Mouse (Mus musculus): ENCODE data around the gene Pcbp4. TPM values are rescaled to one million over a fixed set of nuclear protein-coding genes. Genes with fewer than 3 reads are reported as not detected.

The Pcbp4 gene
- polyA plus RNA-seq, 1 experiment from 2014 or later, result 43.7 TPM

DNA sequence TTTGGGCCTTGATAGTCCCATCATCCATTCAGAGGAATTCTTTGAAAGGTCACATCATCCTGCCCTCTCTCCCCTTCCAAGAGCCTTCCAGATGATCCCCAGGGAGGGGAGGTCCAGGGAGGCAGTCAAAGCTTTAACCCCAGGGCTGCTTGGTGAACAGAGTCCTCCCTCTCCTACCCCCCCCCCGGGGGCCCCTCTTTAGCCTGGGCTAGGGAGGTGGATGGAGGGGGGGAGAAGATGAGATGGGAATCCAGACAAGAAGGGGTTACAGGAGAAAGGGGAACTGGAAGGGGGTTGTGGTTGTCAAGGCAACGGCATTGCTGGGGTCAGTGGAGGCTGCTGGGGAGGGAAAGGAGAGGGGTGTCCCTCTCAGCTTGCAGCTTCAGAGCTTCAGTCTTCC lies 32.5 kb upstream of the Pcbp4 start:
- Histone ChIP-seq H3K9ac (no peak overlapping the region), H3K27ac (no peak overlapping the region), H3K9me3 (no peaks in the 10 kb centered on the region), H3K27me3 (replicated peaks) (no peaks in the 10 kb centered on the region; the same call in 1 of the 2 replicates), H3K4me2 (replicated peaks) (no peak overlapping the region), H3K4me3 (replicated peaks) (no peak overlapping the region), H3K4me1 (replicated peaks) (peaks cover 17% of the 10 kb centered on the region), H3K36me3 (no peaks in the 10 kb centered on the region)
- no peak for ATAC-seq
- WGBS, result 3% methylated on average over 2 of the region's 2 CpGs

DNA sequence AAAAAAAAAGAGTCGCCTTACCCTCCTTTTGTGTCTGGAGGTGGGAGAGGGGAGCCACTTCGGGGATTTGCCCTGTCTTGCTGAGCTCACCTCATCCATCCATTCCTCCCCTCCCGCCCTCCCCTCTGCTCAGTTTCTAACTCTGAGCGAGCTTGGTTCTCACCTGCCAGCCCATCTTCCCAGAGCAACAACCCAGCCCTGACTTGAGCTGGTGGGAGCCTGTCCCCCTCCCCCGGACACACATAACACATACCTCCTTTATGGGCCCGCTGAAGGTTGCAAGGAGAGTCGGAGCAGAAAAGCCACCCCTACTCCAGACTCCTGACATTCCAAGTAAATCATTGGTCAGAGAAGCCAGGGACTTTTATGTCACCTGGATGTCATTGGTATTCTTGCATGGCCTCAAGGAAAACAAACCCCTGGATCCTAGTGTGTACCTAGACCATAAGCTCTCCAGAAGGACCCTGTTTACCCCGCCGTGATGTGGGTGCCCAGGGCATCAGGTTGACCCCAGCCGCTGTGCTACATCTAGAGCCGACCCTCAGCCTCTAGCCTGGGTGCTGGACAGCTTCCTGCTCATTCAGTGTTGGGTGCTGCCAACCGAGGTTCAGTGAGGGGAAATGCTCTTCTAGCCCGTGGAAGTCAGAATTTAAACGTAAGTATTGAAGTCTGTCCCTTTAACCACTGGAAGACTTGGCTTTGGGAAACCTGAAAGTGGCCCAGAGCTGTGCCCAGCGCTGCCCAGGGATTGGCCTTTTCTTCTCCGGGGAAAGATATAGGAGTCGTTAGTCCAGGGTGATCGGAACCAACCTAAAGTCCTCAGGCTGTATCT lies 31.8 kb upstream of the Pcbp4 start:
- no peaks in the 10 kb centered on the region for H3K9me3 ChIP-seq
- 13% methylated on average over 18 of the region's 18 CpGs for WGBS
- H3K4me3 ChIP-seq (replicated peaks), result no peak overlapping the region
- peak; percentile 29 for ATAC-seq
- no peaks in the 10 kb centered on the region; the same call in 1 of the 2 replicates for H3K27me3 ChIP-seq (replicated peaks)
- no peak overlapping the region for H3K27ac ChIP-seq
- no peak overlapping the region for H3K9ac ChIP-seq
- H3K36me3 ChIP-seq, result no peaks in the 10 kb centered on the region
- H3K4me2 ChIP-seq (replicated peaks), result peak overlapping the region; percentile 47
- H3K4me1 ChIP-seq (replicated peaks), result peaks cover 17% of the 10 kb centered on the region

DNA sequence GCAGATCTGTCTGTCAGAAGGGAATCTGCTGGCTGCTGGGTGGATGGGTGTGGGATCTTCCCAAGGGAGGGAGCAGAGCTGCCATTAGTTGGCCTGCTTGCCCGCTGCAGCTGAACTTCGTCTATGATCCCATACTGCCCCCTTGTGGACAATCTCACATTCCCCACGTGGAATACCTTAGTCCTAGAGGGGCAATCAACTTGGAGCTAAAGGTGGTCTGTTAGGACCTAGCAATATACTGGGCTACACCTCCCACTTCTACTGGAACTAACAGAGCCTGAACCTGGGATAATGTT lies 31.3 kb upstream of the Pcbp4 start:
- no peak overlapping the region for H3K4me3 ChIP-seq (replicated peaks)
- H3K4me1 ChIP-seq (replicated peaks), result peaks cover 17% of the 10 kb centered on the region
- no peaks in the 10 kb centered on the region; the same call in 1 of the 2 replicates for H3K27me3 ChIP-seq (replicated peaks)

DNA sequence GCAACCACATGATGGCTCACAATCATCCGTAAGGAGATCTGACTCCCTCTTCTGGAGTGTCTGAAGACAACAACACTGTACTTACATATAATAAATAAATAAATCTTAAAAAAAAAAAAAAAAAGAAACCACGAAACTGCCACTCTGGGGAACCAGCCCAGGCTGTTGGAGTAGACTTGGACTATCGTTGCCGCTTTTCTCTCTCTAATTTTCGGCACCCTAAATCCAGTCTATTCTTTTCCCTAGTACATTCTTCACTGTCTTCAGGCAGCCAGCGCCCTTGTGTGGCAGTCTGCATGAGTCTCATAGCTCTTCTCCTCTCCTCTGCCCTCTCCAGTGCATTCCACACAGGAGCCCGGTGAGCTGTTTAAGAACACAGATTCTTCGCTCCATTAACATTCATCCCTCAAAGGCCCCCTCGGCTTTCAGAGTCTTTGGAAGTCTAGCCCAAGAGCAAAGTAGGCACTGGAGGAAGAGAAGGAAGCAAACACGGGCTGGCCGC lies 24.3 kb upstream of the Pcbp4 start:
- WGBS, result 13% methylated on average over 11 of the region's 11 CpGs
- ATAC-seq, result peak; percentile 50
- peak overlapping the region; percentile 79 for H3K4me2 ChIP-seq (replicated peaks)
- no peaks in the 10 kb centered on the region for H3K9me3 ChIP-seq
- H3K36me3 ChIP-seq, result peaks cover 12% of the 10 kb centered on the region
- no peaks in the 10 kb centered on the region for H3K27me3 ChIP-seq (replicated peaks)
- peak overlapping the region; percentile 78 for H3K4me3 ChIP-seq (replicated peaks)
- peak overlapping the region; percentile 78 for H3K9ac ChIP-seq
- H3K27ac ChIP-seq, result peak overlapping the region; percentile 91
- peaks cover 19% of the 10 kb centered on the region for H3K4me1 ChIP-seq (replicated peaks)

More for the DNA sequence above, 31.3 kb upstream of the Pcbp4 start:
- Histone ChIP-seq H3K9me3 (no peaks in the 10 kb centered on the region), H3K4me2 (replicated peaks) (peak overlapping the region; percentile 47), H3K36me3 (no peaks in the 10 kb centered on the region), H3K27ac (no peak overlapping the region), H3K9ac (no peak overlapping the region)
- peak; percentile 88 for ATAC-seq
- WGBS, result 0% methylated on average over 3 of the region's 3 CpGs

DNA sequence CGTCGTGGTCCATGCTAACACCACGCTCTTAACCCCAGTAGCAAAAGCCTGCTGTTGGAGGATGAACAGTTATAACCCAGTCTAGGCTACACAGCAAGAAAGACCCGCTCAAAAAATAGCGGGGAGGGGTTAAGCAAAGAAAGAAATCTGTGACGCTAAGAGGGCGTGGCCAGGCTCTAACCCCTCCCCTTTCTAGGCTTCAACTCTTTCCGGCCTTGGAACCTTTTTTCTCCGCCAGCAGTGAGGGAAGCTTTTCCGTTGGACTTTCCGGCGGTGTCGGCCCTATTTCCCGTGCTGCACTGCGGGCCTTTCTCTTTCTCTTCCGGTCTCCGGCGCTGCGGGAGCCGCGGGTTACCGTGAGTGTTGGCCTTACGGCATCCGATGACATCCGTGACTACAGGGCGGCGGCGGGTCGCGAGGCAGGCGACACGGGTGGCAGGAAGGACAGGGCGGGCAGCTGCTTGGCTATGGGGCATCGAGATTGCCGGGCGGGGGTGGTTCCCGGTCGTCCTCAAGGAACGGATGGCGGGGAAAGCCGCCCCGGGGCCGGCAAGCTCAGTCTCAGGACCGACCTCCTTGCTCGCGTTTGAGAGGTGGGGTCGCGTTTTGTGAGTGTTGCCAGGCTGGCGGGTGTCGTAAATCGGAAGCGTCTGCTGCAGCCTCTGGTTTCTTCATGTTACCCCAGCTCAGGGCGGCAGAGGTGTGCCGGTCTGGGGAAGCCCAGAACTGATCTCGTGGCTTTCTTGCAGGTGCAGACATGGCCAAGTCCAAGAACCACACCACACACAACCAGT lies 23.7 kb upstream of the Pcbp4 start, which contains the start of gene Rpl29:
Gene Rpl29, plus strand, starts transcription at position 234 of the 794 bp plus-strand sequence.
- Histone ChIP-seq H3K27me3 (replicated peaks) (no peaks in the 10 kb centered on the region), H3K9ac (peak within 1 kb of the TSS; percentile 78), H3K4me1 (replicated peaks) (peaks cover 19% of the 10 kb centered on the region), H3K27ac (peak within 1 kb of the TSS; percentile 93), H3K9me3 (no peaks in the 10 kb centered on the region), H3K4me3 (replicated peaks) (peak within 1 kb of the TSS; percentile 78), H3K4me2 (replicated peaks) (peak within 1 kb of the TSS; percentile 79), H3K36me3 (peaks cover 12% of the 10 kb centered on the region)
- peak; percentile 92 for ATAC-seq
- under 1% methylated on average over 55 of the region's 55 CpGs for WGBS

DNA sequence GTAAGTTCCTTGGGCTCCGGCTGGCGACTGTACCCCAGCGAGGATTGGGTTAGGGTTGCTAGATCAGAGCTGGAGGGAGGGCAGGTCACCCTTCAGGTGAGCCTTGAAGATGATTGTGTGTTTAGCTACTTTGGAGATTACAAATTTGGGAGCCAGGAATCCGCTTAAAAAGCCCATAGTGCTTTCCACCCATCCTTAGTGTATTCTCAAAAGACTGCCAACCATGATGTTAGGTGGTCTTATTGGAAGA lies 23.2 kb upstream of the Pcbp4 start:
- ATAC-seq, result no peak
- H3K4me3 ChIP-seq (replicated peaks), result peak overlapping the region; percentile 78
- peak overlapping the region; percentile 78 for H3K9ac ChIP-seq
- H3K4me2 ChIP-seq (replicated peaks), result peak overlapping the region; percentile 79
- H3K9me3 ChIP-seq, result no peaks in the 10 kb centered on the region
- H3K27me3 ChIP-seq (replicated peaks), result no peaks in the 10 kb centered on the region
- under 1% methylated on average over 4 of the region's 4 CpGs for WGBS
- peaks cover 19% of the 10 kb centered on the region for H3K4me1 ChIP-seq (replicated peaks)
- H3K27ac ChIP-seq, result peak overlapping the region; percentile 93
- H3K36me3 ChIP-seq, result peaks cover 12% of the 10 kb centered on the region

DNA sequence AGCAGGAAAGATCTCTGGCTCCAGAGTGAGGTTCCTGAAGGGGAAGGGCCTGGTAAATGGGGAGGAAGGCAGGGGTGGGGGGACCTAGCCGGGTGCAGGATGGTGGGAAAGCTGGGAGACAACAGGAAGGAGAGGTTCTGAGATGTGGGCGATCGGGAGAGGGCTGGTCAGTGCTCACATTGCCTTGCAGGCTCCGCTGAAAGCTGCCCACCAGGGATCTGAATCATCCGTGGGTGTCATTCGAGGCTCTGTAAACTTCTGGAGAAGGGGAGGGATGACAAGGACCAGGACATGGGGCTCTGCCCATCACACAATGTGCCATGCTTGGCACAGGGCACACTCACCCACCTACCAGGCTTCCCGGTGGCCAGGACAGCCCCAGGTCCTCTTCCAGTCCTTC lies 19.7 kb upstream of the Pcbp4 start:
- H3K9ac ChIP-seq, result no peak overlapping the region
- H3K4me1 ChIP-seq (replicated peaks), result peaks cover 40% of the 10 kb centered on the region
- 62% methylated on average over 7 of the region's 7 CpGs for WGBS
- no peak for ATAC-seq
- H3K4me2 ChIP-seq (replicated peaks), result no peak overlapping the region
- H3K4me3 ChIP-seq (replicated peaks), result no peak overlapping the region
- no peaks in the 10 kb centered on the region for H3K27me3 ChIP-seq (replicated peaks)
- H3K36me3 ChIP-seq, result peaks cover 12% of the 10 kb centered on the region
- H3K9me3 ChIP-seq, result no peaks in the 10 kb centered on the region
- 0 out of 2 replicates have a peak overlapping the region, but pooled peaks have one; percentile 9 for H3K27ac ChIP-seq

DNA sequence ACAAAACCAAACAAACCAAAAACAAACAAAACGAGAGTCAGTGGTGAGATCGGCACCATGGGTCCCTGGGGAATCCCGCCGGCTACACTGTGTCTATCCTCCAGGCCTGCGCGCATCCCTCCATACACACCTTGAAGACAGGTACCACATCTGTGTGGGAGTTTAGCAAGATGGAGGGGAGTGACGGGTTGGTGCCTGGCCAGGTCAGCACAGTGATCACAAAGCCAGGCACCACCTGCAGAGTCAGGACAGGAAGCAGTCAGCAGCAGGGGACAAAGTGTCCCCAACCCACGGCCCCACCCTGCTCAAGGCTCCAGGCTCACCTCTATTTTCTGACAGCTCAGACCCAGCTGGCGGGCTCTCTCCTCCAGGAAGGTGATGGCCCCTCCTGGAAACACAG lies 16.5 kb upstream of the Pcbp4 start:
- no peaks in the 10 kb centered on the region for H3K9me3 ChIP-seq
- no peaks in the 10 kb centered on the region for H3K27me3 ChIP-seq (replicated peaks)
- no peak overlapping the region for H3K27ac ChIP-seq
- 76% methylated on average over 9 of the region's 9 CpGs for WGBS
- H3K36me3 ChIP-seq, result peaks cover 10% of the 10 kb centered on the region
- H3K9ac ChIP-seq, result 0 out of 2 replicates have a peak overlapping the region, but pooled peaks have one; percentile 17
- no peak overlapping the region for H3K4me3 ChIP-seq (replicated peaks)
- H3K4me2 ChIP-seq (replicated peaks), result peak overlapping the region; percentile 93
- peaks cover 39% of the 10 kb centered on the region for H3K4me1 ChIP-seq (replicated peaks)
- no peak for ATAC-seq

DNA sequence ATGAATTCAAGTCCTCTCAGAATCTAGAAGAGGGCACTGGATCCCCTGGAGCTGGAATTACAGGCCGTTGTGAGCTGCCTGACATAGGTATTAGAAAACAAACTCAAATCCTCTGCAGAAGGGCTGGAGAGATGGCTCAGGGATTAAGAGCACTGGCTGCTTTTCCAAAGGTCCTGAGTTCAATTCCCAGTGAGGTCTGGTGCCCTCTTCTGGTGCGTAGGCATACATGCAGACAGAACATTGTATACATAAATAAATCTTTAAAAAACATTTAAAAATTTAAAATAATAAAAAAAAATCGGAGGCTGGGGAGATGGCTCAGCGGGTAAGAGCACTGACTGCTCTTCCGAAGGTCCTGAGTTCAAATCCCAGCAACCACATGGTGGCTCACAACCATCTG lies 10.4 kb upstream of the Pcbp4 start:
- Histone ChIP-seq H3K9ac (no peak overlapping the region), H3K4me3 (replicated peaks) (no peak overlapping the region), H3K9me3 (no peaks in the 10 kb centered on the region), H3K36me3 (no peaks in the 10 kb centered on the region), H3K4me1 (replicated peaks) (peaks cover 31% of the 10 kb centered on the region), H3K27me3 (replicated peaks) (no peaks in the 10 kb centered on the region), H3K4me2 (replicated peaks) (no peak overlapping the region), H3K27ac (no peak overlapping the region)
- ATAC-seq, result no peak
- 78% methylated on average over 5 of the region's 5 CpGs for WGBS

DNA sequence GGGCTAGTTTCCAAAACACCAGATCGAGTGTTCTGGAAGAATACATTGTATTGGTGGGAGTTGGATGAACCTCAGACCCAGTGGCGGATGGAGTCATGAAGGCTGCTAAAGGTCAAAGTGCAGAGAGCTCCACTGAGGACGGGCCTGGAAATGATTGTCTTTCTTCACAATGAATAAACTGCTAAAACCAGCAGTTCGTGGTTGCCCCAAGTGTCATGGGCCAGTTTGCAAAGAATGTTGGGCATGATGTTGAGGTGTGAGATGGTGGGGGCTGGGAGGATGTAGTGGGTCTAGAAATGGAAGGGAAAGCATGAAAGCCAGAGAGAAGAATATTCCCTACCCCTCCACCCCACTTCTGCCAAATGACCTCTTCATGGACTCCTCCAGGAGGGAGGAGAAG lies 8.3 kb upstream of the Pcbp4 start:
- no peaks in the 10 kb centered on the region for H3K27me3 ChIP-seq (replicated peaks)
- H3K36me3 ChIP-seq, result no peaks in the 10 kb centered on the region
- no peaks in the 10 kb centered on the region for H3K9me3 ChIP-seq
- no peak overlapping the region for H3K4me3 ChIP-seq (replicated peaks)
- H3K4me2 ChIP-seq (replicated peaks), result no peak overlapping the region
- no peak for ATAC-seq
- no peak overlapping the region for H3K9ac ChIP-seq
- H3K4me1 ChIP-seq (replicated peaks), result peaks cover 39% of the 10 kb centered on the region
- WGBS, result 71% methylated on average over 4 of the region's 4 CpGs
- no peak overlapping the region for H3K27ac ChIP-seq

DNA sequence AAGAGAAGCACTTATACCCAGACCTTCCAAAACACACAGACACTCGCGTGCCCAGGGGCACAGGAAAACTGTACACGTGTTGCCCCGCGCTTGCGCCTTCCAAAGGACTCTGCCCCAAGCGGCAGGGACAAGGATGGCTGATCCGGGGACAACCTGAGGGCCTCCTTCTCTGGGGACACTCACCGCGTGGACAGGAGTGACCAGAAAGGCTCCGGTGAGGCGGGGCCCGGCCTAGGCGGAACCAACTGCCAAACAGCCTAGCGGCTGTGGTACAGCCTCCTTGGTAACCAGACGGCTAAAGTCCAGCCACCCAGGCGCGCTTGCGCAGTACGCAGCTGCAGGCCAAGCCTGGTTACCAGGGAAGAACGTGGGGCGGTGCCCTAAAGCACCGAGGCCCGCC lies 5.7 kb upstream of the Pcbp4 start, which contains the start of the genes Abhd14b and Abhd14a:
Gene Abhd14b, plus strand, starts transcription at position 112 of the 400 bp plus-strand sequence.
Gene Abhd14a, minus strand, starts transcription at position 331 of the 400 bp plus-strand sequence.
- no peaks in the 10 kb centered on the region for H3K27me3 ChIP-seq (replicated peaks)
- H3K27ac ChIP-seq, result peak within 1 kb of the TSS; percentile 49
- under 1% methylated on average over 24 of the region's 24 CpGs for WGBS
- H3K9ac ChIP-seq, result peak within 1 kb of the TSS; percentile 53
- H3K36me3 ChIP-seq, result no peaks in the 10 kb centered on the region
- peak within 1 kb of the TSS; percentile 50 for H3K4me3 ChIP-seq (replicated peaks)
- ATAC-seq, result peak; percentile 90
- peaks cover 60% of the 10 kb centered on the region for H3K4me1 ChIP-seq (replicated peaks)
- H3K4me2 ChIP-seq (replicated peaks), result peak within 1 kb of the TSS; percentile 84
- no peaks in the 10 kb centered on the region for H3K9me3 ChIP-seq

DNA sequence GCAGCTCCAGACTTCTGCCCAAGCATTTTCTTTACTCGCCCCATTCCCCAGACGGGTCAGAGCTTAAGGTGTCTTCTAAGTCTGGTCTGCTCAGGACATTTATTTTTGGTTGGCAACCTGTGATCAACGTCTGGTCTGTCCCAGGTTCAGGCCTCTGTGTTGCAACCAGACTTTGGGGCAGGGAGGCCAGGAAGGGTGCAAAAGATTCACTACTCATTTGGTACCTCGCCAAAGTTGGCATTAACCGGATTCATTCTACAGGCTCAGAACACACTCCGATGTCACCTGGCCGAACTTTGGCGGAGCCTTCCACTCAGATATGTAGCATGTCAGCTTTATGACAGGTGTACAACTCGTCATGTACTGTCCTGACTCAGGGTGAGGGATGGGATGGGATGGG lies 5.1 kb upstream of the Pcbp4 start:
- H3K4me2 ChIP-seq (replicated peaks), result peak overlapping the region; percentile 84
- peaks cover 65% of the 10 kb centered on the region for H3K4me1 ChIP-seq (replicated peaks)
- H3K27me3 ChIP-seq (replicated peaks), result no peaks in the 10 kb centered on the region
- H3K9ac ChIP-seq, result peak overlapping the region; percentile 53
- H3K9me3 ChIP-seq, result no peaks in the 10 kb centered on the region
- no peaks in the 10 kb centered on the region for H3K36me3 ChIP-seq
- peak; percentile 7; the same call in 1 of the 2 replicates for ATAC-seq
- H3K4me3 ChIP-seq (replicated peaks), result peak overlapping the region; percentile 45
- H3K27ac ChIP-seq, result peak overlapping the region; percentile 49
- WGBS, result 32% methylated on average over 9 of the region's 9 CpGs
